Mouse (Mus musculus): ENCODE measurements around the gene Prkar1a. TPM values are rescaled to one million over a fixed set of nuclear protein-coding genes. Genes with fewer than 3 reads are reported as not detected.

The Prkar1a gene
- polyA plus RNA-seq, 1 experiment from 2014 or later: 456 TPM

DNA sequence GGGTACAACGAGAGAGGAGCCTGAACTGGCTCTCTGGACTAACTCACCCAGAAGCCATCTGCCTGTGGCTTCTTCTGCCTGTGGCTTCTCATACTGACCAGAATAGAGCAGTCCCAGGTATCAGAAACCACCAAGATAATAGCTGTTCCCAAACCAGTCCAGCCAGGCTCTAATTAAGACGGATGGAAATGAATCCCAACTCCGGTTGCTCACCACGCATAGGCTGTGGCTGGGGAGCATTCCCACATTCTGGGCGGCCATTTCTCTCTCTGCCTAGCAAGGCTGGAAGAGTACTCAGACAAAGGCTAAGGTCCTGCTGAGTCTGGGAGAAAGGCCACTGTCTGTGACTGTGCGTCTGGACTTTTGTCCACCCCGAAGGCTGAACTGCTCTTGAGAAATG, 67.8 kb downstream of the Prkar1a start:
- Histone ChIP-seq H3K4me2 (no peak overlapping the region), H3K27me3 (no peaks in the 10 kb centered on the region), H3K9me3 (no peaks in the 10 kb centered on the region), H3K27ac (replicated peaks) (no peak overlapping the region), H3K4me1 (replicated peaks) (peaks cover 26% of the 10 kb centered on the region), H3K4me3 (no peak overlapping the region), H3K36me3 (no peaks in the 10 kb centered on the region), H3K9ac (no peak overlapping the region)
- WGBS: 60% methylated on average over 7 of the region's 7 CpGs
- no peak for ATAC-seq (ENCODE audit: low FRiP score, low read depth)

DNA sequence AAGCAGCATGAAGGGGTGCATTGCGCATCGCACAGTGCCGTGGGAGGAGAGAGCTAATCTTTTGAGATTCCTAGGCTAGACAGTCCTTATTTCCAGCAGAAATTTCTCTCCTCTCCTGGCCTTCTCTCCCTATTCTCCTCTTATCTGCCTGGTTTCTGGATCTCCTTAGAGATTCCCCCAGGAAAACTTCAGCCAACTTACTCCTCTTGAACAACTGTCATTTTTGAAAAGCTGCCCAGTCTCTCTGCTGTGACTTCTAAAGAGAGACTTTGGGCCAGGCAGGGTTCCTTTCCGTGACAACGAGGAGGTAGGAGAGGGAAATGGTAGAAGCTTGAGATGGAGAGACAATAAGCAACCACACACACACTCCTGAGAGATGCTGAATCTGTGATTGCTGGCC, 68.2 kb downstream of the Prkar1a start:
- peaks cover 31% of the 10 kb centered on the region for H3K4me1 ChIP-seq (replicated peaks)
- no peak overlapping the region for H3K4me2 ChIP-seq
- no peaks in the 10 kb centered on the region for H3K27me3 ChIP-seq
- WGBS: 80% methylated on average over 5 of the region's 5 CpGs
- ATAC-seq (ENCODE audit: low FRiP score, low read depth): no peak
- H3K9me3 ChIP-seq: no peaks in the 10 kb centered on the region
- H3K27ac ChIP-seq (replicated peaks): no peak overlapping the region; the same call in 1 of the 2 replicates
- no peaks in the 10 kb centered on the region for H3K36me3 ChIP-seq
- H3K4me3 ChIP-seq: no peak overlapping the region
- no peak overlapping the region for H3K9ac ChIP-seq

DNA sequence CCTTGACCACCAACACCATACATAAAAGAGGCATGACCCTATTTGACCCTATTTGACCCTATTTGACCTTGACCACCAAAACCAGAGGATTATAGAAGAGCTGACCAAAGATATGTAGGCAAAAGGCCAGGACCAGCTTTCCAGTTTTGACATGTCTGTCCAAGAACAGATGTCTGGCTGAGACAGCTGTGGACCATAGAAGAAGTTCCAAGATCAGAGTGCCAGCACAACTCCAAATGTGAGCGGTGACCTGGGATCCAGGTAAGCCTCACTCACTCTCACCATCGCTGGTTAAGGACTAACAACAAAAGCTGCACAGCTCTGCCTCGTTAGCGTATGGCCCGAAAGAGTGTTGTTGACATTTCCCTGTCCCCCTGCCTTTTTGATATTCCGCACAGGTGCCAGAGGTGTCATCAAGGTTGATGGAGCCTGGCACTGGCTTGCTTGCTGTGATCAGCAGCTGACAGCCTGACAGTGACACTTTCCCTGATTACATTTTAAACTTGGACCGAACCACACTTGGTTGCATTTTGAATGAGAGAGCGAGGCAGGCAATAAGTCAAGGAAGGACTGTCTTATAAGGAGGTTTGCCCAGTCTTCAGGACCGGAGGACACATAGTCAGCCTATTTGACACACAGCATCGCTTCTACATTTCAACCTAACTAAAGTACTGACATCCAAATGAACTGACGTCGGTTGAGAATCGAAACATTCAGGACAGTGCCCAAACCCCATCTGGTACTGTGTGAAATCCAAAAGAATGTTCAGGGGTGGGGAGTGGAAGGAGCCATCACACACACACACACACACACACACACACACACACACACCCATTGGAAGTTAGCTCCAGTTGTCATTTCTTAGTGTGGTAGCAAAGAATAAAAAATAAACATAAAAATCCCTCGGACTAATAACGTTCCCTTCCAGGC, 69.0 kb downstream of the Prkar1a start:
- Histone ChIP-seq H3K4me1 (replicated peaks) (peaks cover 35% of the 10 kb centered on the region), H3K27ac (replicated peaks) (no peak overlapping the region), H3K36me3 (no peaks in the 10 kb centered on the region), H3K4me2 (no peak overlapping the region), H3K27me3 (peaks cover 3% of the 10 kb centered on the region; the same call in 1 of the 2 replicates), H3K4me3 (no peak overlapping the region), H3K9me3 (no peaks in the 10 kb centered on the region), H3K9ac (no peak overlapping the region)
- ATAC-seq (ENCODE audit: low FRiP score, low read depth): no peak
- 80% methylated on average over 15 of the region's 15 CpGs for WGBS

Other genes with a start within 250 kb of the Prkar1a start
- not detected in 2 replicates for gene 9930022D16Rik, start 235.5 kb upstream of the Prkar1a start, polyA plus RNA-seq (2015; fragmentation: Nextera tagmentation; extraction: Ambion mirVana)
- 52.8 and 54.2 TPM in 2 replicates for gene Amz2, start 223.5 kb upstream of the Prkar1a start, polyA plus RNA-seq (2015; fragmentation: Nextera tagmentation; extraction: Ambion mirVana)
- 5.5 and 7.1 TPM in 2 replicates for gene Arsg, start 176.0 kb upstream of the Prkar1a start, polyA plus RNA-seq (2015; fragmentation: Nextera tagmentation; extraction: Ambion mirVana)
- 5.6 and 5.8 TPM in 2 replicates for gene Slc16a6, start 175.8 kb upstream of the Prkar1a start, polyA plus RNA-seq (2015; fragmentation: Nextera tagmentation; extraction: Ambion mirVana)
- gene Wipi1, start 37.4 kb upstream of the Prkar1a start, polyA plus RNA-seq (2015; fragmentation: Nextera tagmentation; extraction: Ambion mirVana): 17.6 TPM in 2 replicates
- gene Fam20a, start 72.9 kb downstream of the Prkar1a start, polyA plus RNA-seq (2015; fragmentation: Nextera tagmentation; extraction: Ambion mirVana): 5.2 and 5.5 TPM in 2 replicates
- not detected in 2 replicates for gene 1700012B07Rik, start 178.6 kb downstream of the Prkar1a start, polyA plus RNA-seq (2015; fragmentation: Nextera tagmentation; extraction: Ambion mirVana)